In the genomic region with DNA sequence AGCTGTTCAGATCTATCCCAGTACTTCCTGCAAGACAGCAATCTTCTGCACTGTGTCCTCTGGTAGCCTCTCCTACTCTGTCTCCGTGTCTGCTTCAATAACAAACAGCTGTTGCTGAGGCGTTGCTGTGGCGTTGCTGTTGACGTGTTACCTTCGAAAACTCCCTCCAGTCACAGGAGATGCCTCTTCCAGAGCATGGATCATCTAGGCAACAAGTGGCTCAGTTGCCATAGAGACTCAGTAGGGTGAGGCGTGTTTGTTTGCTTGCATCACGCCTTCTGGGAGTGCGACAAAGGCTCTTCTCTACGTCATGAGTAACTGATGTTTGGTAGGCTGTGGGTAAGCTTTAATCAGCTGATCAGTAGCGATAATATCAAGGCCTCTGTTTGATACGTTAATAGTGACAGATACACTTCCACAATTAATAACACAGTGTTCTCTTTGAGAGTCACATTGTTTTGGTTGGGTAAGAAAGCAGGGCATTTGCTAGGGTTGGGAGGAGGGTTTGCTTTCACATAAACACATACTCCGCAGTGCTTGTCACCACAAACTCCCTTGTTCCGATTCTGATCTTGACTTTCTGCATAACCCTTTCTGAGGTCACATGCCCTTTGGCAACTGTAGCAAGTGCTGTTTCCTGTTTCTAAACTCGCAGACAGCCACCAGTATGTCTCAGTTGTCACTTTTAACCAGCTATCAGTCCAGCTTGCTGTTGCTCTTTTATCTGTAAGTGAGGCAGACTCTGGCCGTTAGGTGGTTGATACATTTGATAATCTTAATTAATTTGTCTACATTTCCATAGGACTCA, we compare ENCODE assay signal across 9 mouse cellular contexts. TPM values are rescaled to one million over a fixed set of nuclear protein-coding genes. Genes with fewer than 3 reads are reported as not detected.
A peak's percentile ranks its signal among the peaks of the same experiment; 100 is the strongest.
DNase-seq lines count a peak whose midpoint lies in the region; ATAC-seq and TF ChIP-seq lines count a peak whose summit lies in the region.
"Had no signal": no experiment of that assay in that cellular context is flagged by ENCODE, and none has a peak within 500 bp of the region (broad histone marks: within the 10 kb centered on the region; RNA-seq: fewer than 3 reads in every experiment).

No protein-coding gene starts in this region.

- H3K27me3 ChIP-seq in CH12.LX (replicated peaks): no peaks in the 10 kb centered on the region
- H3K27me3 ChIP-seq: Patski had no signal

- H3K79me2 ChIP-seq in CH12.LX (replicated peaks; ENCODE audit: control insufficient read depth, extremely low read depth, insufficient read depth, poor library complexity, severe bottlenecking): no peaks in the 10 kb centered on the region

- peak; percentile 85 for ATAC-seq in granulocyte monocyte progenitor cell, adult 5-6 weeks (replicated peaks; ENCODE audit: poor library complexity, severe bottlenecking)
- ATAC-seq: Patski had no signal

- no peaks in the 10 kb centered on the region for H3K9me3 ChIP-seq in CH12.LX (replicated peaks; ENCODE audit: low read length)

- H3K4me1 ChIP-seq in CH12.LX (ENCODE audit: control insufficient read depth in 1 of 2, insufficient read depth in 2 of 2): peaks cover 23 to 49% of the 10 kb centered on the region in 2 experiments

- no peaks in the 10 kb centered on the region for H3K36me3 ChIP-seq in CH12.LX (replicated peaks in 1 of 2; ENCODE audit: control insufficient read depth in 1 of 2, insufficient read depth in 1 of 2, low read length in 1 of 2)

- in situ Hi-C loops in CH12.LX (cut with MboI; ENCODE audit: low pct_ligation_motif_present, low pct_unique_long_range_greater_than_20kb, low sequenced_read_pairs): no loop called here

- no peak overlapping the region for H3K4me3 ChIP-seq in CH12.LX (replicated peaks in 1 of 3; ENCODE audit: low read depth in 2 of 3, low read length in 2 of 3, poor library complexity in 1 of 3)

- dilution Hi-C loops in CH12.LX (cut with MboI; ENCODE audit: extremely low pct_ligation_motif_present, extremely low pct_unique_long_range_greater_than_20kb, low sequenced_read_pairs): no loop called here

- TF ChIP-seq EP300 in CH12.LX (IDR thresholded peaks at IDR 0.05; ENCODE audit: low read length): peak; percentile 54; the same call in 1 of the 2 replicates

- no peak for TF ChIP-seq POLR2A in CH12.LX (IDR thresholded peaks at IDR 0.05; ENCODE audit: low read depth, low read length)

- TF ChIP-seq RAD21 in CH12.LX (IDR thresholded peaks at IDR 0.05; ENCODE audit: low read depth, low read length): no peak

- peak overlapping the region; percentile 54 for H3K27ac ChIP-seq in CH12.LX (ENCODE audit: insufficient read depth, low read depth)

- peak overlapping the region; percentile 94 for H3K4me2 ChIP-seq in CH12.LX (ENCODE audit: insufficient read depth, low read depth, poor library complexity, severe bottlenecking)

- no peak for TF ChIP-seq CTCF in CH12.LX (conservative IDR thresholded peaks at IDR 0.05 in 1 of 2, IDR thresholded peaks at IDR 0.05 in 1 of 2; ENCODE audit: low read depth in 2 of 2, low read length in 2 of 2)

- DNase-seq in gastrocnemius, postnatal 25 days: peak; percentile 23
- DNase-seq in gastrocnemius, postnatal 4 days (ENCODE audit: low spot score in 2 of 2): no peak
- no peak for DNase-seq in CH12.LX (ENCODE audit: extremely low read depth)
- DNase-seq in kidney, postnatal 36 days: peak; percentile 39 to 62
- peak; percentile 4 for DNase-seq in mesoderm, embryonic 11.5 days (ENCODE audit: low read depth, low spot score)
- DNase-seq in thymus, postnatal 36 days: peak; percentile 63 to 66
- no peak for DNase-seq in MN1 (ENCODE audit: low spot score)

- H3K9ac ChIP-seq in CH12.LX (ENCODE audit: insufficient read depth, low read depth): peak overlapping the region; percentile 53

TF ChIP-seq in CH12.LX, 34 proteins besides CTCF, POLR2A, EP300 and RAD21:
- TF ChIP-seq ZKSCAN1 (IDR thresholded peaks at IDR 0.05; ENCODE audit: borderline replicate concordance, low read depth, low read length) (no peak), IRF4 (IDR thresholded peaks at IDR 0.05; ENCODE audit: low read depth, low read length) (no peak; the same call in 1 of the 2 replicates), GABPA (IDR thresholded peaks at IDR 0.05; ENCODE audit: insufficient replicate concordance, low read depth, low read length) (no peak), MYC (IDR thresholded peaks at IDR 0.05; ENCODE audit: low read depth, low read length) (0 out of 2 replicates have a peak, but pooled peaks have one; percentile 38), USF2 (conservative IDR thresholded peaks at IDR 0.05; ENCODE audit: low read depth, low read length) (peak; percentile 49), JUND (conservative IDR thresholded peaks at IDR 0.05; ENCODE audit: low read depth, low read length) (no peak), ELF1 (IDR thresholded peaks at IDR 0.05; ENCODE audit: low read depth, low read length) (peak; percentile 44; the same call in 1 of the 2 replicates), ZNF384 (IDR thresholded peaks at IDR 0.05; ENCODE audit: low read depth, low read length) (no peak; the same call in 1 of the 2 replicates), MAX (IDR thresholded peaks at IDR 0.05; ENCODE audit: low read length) (peak; percentile 63), ETS1 (conservative IDR thresholded peaks at IDR 0.05; ENCODE audit: low read depth, low read length) (0 out of 2 replicates have a peak, but pooled peaks have one; percentile 7), JUN (IDR thresholded peaks at IDR 0.05; ENCODE audit: insufficient read depth, low read depth, low read length) (no peak), SIN3A (IDR thresholded peaks at IDR 0.05; ENCODE audit: low read length) (peak; percentile 68; the same call in 1 of the 2 replicates), TBP (conservative IDR thresholded peaks at IDR 0.05; ENCODE audit: low read depth, low read length) (0 out of 2 replicates have a peak, but pooled peaks have one; percentile 17), NELFE (IDR thresholded peaks at IDR 0.05; ENCODE audit: low read depth, low read length) (0 out of 2 replicates have a peak, but pooled peaks have one; percentile 36), USF1 (IDR thresholded peaks at IDR 0.05; ENCODE audit: low read depth, low read length) (peak; percentile 69), NRF1 (IDR thresholded peaks at IDR 0.05; ENCODE audit: low read depth, low read length) (no peak), MXI1 (IDR thresholded peaks at IDR 0.05; ENCODE audit: low read depth, low read length) (peak; percentile 83; the same call in 1 of the 2 replicates), E2F4 (IDR thresholded peaks at IDR 0.05; ENCODE audit: insufficient replicate concordance, low read depth, low read length) (no peak), BHLHE40 (IDR thresholded peaks at IDR 0.05; ENCODE audit: low read depth, low read length) (peak; percentile 81), HCFC1 (IDR thresholded peaks at IDR 0.05; ENCODE audit: low read depth, low read length) (peak; percentile 41; the same call in 1 of the 2 replicates)

RNA-seq across cellular contexts. Expression of gene Tnfaip3, which starts 46.8 kb away (rescaled TPM):
- total RNA-seq in gastrocnemius, postnatal 25 days (2021): 1 to 10 TPM; 2.2 to 2.7 TPM
- total RNA-seq in gastrocnemius, postnatal 4 days (2021): 1 to 10 TPM; 9.5 to 9.7 TPM
- total RNA-seq in CH12.LX (2012; rRNA removed) (65.3 and 95.3 TPM in 2 replicates), CH12.LX (2014; rRNA removed) (38.8 and 51.7 TPM in 2 replicates)
- 21.4 and 24.6 TPM in 2 replicates for polyA plus RNA-seq in CH12.LX (2012; ENCODE audit: insufficient read length, low read depth)
- total RNA-seq in granulocyte monocyte progenitor cell, adult 5-6 weeks (2014; fragmentation: Nextera tagmentation): 3.1 and 6.1 TPM in 2 replicates
- 34.0 and 36.2 TPM in 2 replicates for total RNA-seq in granulocyte monocyte progenitor cell, adult 5-6 weeks (2017)

Comparison
In these comparisons a context has a peak if more than half of its experiments do, and no peak if none do; other contexts are left out.
1. DNase-seq: peak in gastrocnemius, postnatal 25 days (single experiment), kidney, postnatal 36 days (2 of 2), mesoderm, embryonic 11.5 days (single experiment) and thymus, postnatal 36 days (2 of 2); none in gastrocnemius, postnatal 4 days (0 of 2), CH12.LX (single experiment) and MN1 (single experiment).